Mouse (Mus musculus) heart, embryonic 12.5 days (tissue): Measurements from ENCODE around the gene Morc1. TPM values are rescaled to one million over a fixed set of nuclear protein-coding genes. Genes with fewer than 3 reads are reported as not detected.

ENCODE experiments used
- ATAC-seq: fragments of 200-750 bp; cut with Nextera tagmentation; 2 replicates; pipeline ENCODE4 v1.8.0; 2017; ENCODE audit warnings: moderate TSS enrichment, moderate library complexity; ENCODE audit not compliant: insufficient number of reproducible peaks, low FRiP score
- H3K27ac ChIP-seq: fragments of 300-500 bp; sonication (generic); 2 replicates; pipeline ENCODE4 v1.5.1; 2016; ENCODE audit warnings: mild to moderate bottlenecking, moderate library complexity; ENCODE audit not compliant: poor library complexity, severe bottlenecking
- H3K27me3 ChIP-seq: fragments of 300-500 bp; sonication (generic); replicated peaks from 2 replicates; pipeline ENCODE4 v1.6.1; 2016; ENCODE audit warnings: mild to moderate bottlenecking, moderate library complexity
- H3K36me3 ChIP-seq: fragments of 300-500 bp; sonication (generic); 2 replicates; pipeline ENCODE4 v1.6.1; 2016; ENCODE audit warnings: mild to moderate bottlenecking, moderate library complexity
- H3K4me1 ChIP-seq: fragments of 300-500 bp; sonication (generic); replicated peaks from 2 replicates; pipeline ENCODE4 v1.6.1; 2016; ENCODE audit warnings: mild to moderate bottlenecking
- H3K4me2 ChIP-seq: fragments of 300-500 bp; sonication (generic); 2 replicates; pipeline ENCODE4 v1.6.1; 2016; ENCODE audit warnings: mild to moderate bottlenecking, moderate library complexity
- H3K4me3 ChIP-seq: fragments of 300-500 bp; sonication (generic); 2 replicates; pipeline ENCODE4 v1.5.1; 2016; ENCODE audit warnings: mild to moderate bottlenecking
- H3K9ac ChIP-seq: fragments of 300-500 bp; sonication (generic); 2 replicates; pipeline ENCODE4 v1.6.1; 2016; ENCODE audit warnings: mild to moderate bottlenecking, moderate library complexity
- H3K9me3 ChIP-seq: fragments of 300-500 bp; sonication (generic); replicated peaks from 2 replicates; pipeline ENCODE4 v1.6.1; 2016; ENCODE audit warnings: mild to moderate bottlenecking, moderate library complexity
- WGBS: fragments of 180-500 bp; shearing (Covaris S2); methylation state at CpG from one replicate; pipeline ENCODE4 v1.1.7; 2016; 5-methylcytosine and 5-hydroxymethylcytosine counted together
- polyA plus RNA-seq: library from polyadenylated mRNA; unstranded; fragments of >200 nt; fragmentation: Nextera tagmentation; extraction: Ambion mirVana; gene quantifications from 2 replicates; pipeline ENCODE4 v1.2.1, GENCODE M21; 2016

Gene Morc1
- polyA plus RNA-seq, 1 experiment from 2014 or later = not detected

- Histone ChIP-seq H3K4me2 (no peak overlapping the region), H3K4me3 (no peak overlapping the region), H3K27me3 (no peaks in the 10 kb centered on the region), H3K36me3 (no peaks in the 10 kb centered on the region), H3K9ac (no peak overlapping the region), H3K9me3 (no peaks in the 10 kb centered on the region), H3K4me1 (no peaks in the 10 kb centered on the region), H3K27ac (no peak overlapping the region)
- WGBS = 75% methylated on average over 3 of the region's 3 CpGs
- ATAC-seq = no peak
These were observed 12.5 kb upstream of the Morc1 start for GRCm38 (mm10) chr16:48418557-48418956.

- Histone ChIP-seq H3K4me2 (no peak overlapping the region), H3K27ac (no peak overlapping the region), H3K4me3 (no peak overlapping the region), H3K27me3 (no peaks in the 10 kb centered on the region), H3K9ac (no peak overlapping the region), H3K9me3 (no peaks in the 10 kb centered on the region), H3K4me1 (no peaks in the 10 kb centered on the region), H3K36me3 (no peaks in the 10 kb centered on the region)
- 67% methylated on average over 2 of the region's 2 CpGs for WGBS
- ATAC-seq = no peak
These were observed 12.0 kb upstream of the Morc1 start for GRCm38 (mm10) chr16:48419035-48419434.

GRCm38 (mm10) chr16:48422501-48422900 lies 8.5 kb upstream of the Morc1 start:
- Histone ChIP-seq H3K4me2 (no peak overlapping the region), H3K9ac (no peak overlapping the region), H3K27ac (no peak overlapping the region), H3K27me3 (no peaks in the 10 kb centered on the region), H3K9me3 (no peaks in the 10 kb centered on the region), H3K36me3 (no peaks in the 10 kb centered on the region), H3K4me1 (no peaks in the 10 kb centered on the region), H3K4me3 (no peak overlapping the region)
- 31% methylated on average over 2 of the region's 2 CpGs for WGBS
- ATAC-seq = no peak

GRCm38 (mm10) chr16:48424069-48424468 lies 7.0 kb upstream of the Morc1 start:
- no peak for ATAC-seq
- H3K4me2 ChIP-seq = no peak overlapping the region
- H3K27ac ChIP-seq = no peak overlapping the region
- no peaks in the 10 kb centered on the region for H3K27me3 ChIP-seq
- no peaks in the 10 kb centered on the region for H3K4me1 ChIP-seq
- WGBS = 88% methylated on average over 4 of the region's 4 CpGs
- H3K36me3 ChIP-seq = no peaks in the 10 kb centered on the region
- H3K9me3 ChIP-seq = no peaks in the 10 kb centered on the region
- H3K9ac ChIP-seq = no peak overlapping the region
- H3K4me3 ChIP-seq = no peak overlapping the region

- no peaks in the 10 kb centered on the region for H3K9me3 ChIP-seq
- H3K4me1 ChIP-seq = no peaks in the 10 kb centered on the region
- 68% methylated on average over 1 of the region's 1 CpGs for WGBS
- no peak overlapping the region for H3K27ac ChIP-seq
- no peaks in the 10 kb centered on the region for H3K36me3 ChIP-seq
- H3K4me3 ChIP-seq = no peak overlapping the region
- no peak overlapping the region for H3K4me2 ChIP-seq
- no peaks in the 10 kb centered on the region for H3K27me3 ChIP-seq
- H3K9ac ChIP-seq = no peak overlapping the region
- ATAC-seq = no peak
These were observed 1.6 kb upstream of the Morc1 start for GRCm38 (mm10) chr16:48429427-48429826.

- Histone ChIP-seq H3K4me1 (0 out of 2 replicates have a peak, but pooled peaks cover 2% of the 10 kb centered on the region), H3K36me3 (no peaks in the 10 kb centered on the region), H3K9me3 (no peaks in the 10 kb centered on the region), H3K27ac (no peak overlapping the region), H3K4me2 (no peak overlapping the region), H3K27me3 (no peaks in the 10 kb centered on the region), H3K9ac (no peak overlapping the region), H3K4me3 (no peak overlapping the region)
- 11% methylated on average over 1 of the region's 1 CpGs for WGBS
- no peak for ATAC-seq
These were observed 4.4 kb downstream of the Morc1 start for GRCm38 (mm10) chr16:48435454-48435853.

- no peaks in the 10 kb centered on the region for H3K9me3 ChIP-seq
- H3K27me3 ChIP-seq = no peaks in the 10 kb centered on the region
- no peak overlapping the region for H3K4me3 ChIP-seq
- no peaks in the 10 kb centered on the region for H3K36me3 ChIP-seq
- H3K4me1 ChIP-seq = 0 out of 2 replicates have a peak, but pooled peaks cover 2% of the 10 kb centered on the region
- H3K4me2 ChIP-seq = no peak overlapping the region
- no peak overlapping the region for H3K27ac ChIP-seq
- H3K9ac ChIP-seq = no peak overlapping the region
- no peak for ATAC-seq
These were observed 6.4 kb downstream of the Morc1 start for GRCm38 (mm10) chr16:48437476-48437875.

- Histone ChIP-seq H3K4me2 (no peak overlapping the region), H3K9ac (no peak overlapping the region), H3K4me1 (no peaks in the 10 kb centered on the region), H3K4me3 (no peak overlapping the region), H3K27ac (no peak overlapping the region), H3K27me3 (no peaks in the 10 kb centered on the region), H3K9me3 (no peaks in the 10 kb centered on the region), H3K36me3 (no peaks in the 10 kb centered on the region)
- WGBS = 92% methylated on average over 5 of the region's 5 CpGs
- ATAC-seq = no peak
These were observed 13.6 kb downstream of the Morc1 start for GRCm38 (mm10) chr16:48444589-48444988.

- Histone ChIP-seq H3K27me3 (no peaks in the 10 kb centered on the region), H3K27ac (no peak overlapping the region), H3K4me1 (no peaks in the 10 kb centered on the region), H3K4me2 (no peak overlapping the region), H3K36me3 (no peaks in the 10 kb centered on the region), H3K9me3 (no peaks in the 10 kb centered on the region), H3K9ac (no peak overlapping the region), H3K4me3 (no peak overlapping the region)
- 64% methylated on average over 8 of the region's 8 CpGs for WGBS
- no peak for ATAC-seq
These were observed 15.3 kb downstream of the Morc1 start for GRCm38 (mm10) chr16:48446161-48446925.

GRCm38 (mm10) chr16:48453264-48453663 lies 22.2 kb downstream of the Morc1 start:
- Histone ChIP-seq H3K4me2 (no peak overlapping the region), H3K36me3 (no peaks in the 10 kb centered on the region), H3K9ac (no peak overlapping the region), H3K4me3 (no peak overlapping the region), H3K27ac (no peak overlapping the region), H3K27me3 (no peaks in the 10 kb centered on the region), H3K4me1 (no peaks in the 10 kb centered on the region), H3K9me3 (no peaks in the 10 kb centered on the region)
- no peak for ATAC-seq
- WGBS = 76% methylated on average over 3 of the region's 3 CpGs

- Histone ChIP-seq H3K27me3 (no peaks in the 10 kb centered on the region), H3K4me2 (no peak overlapping the region), H3K4me1 (0 out of 2 replicates have a peak, but pooled peaks cover 3% of the 10 kb centered on the region), H3K27ac (no peak overlapping the region), H3K9me3 (no peaks in the 10 kb centered on the region), H3K9ac (no peak overlapping the region), H3K36me3 (no peaks in the 10 kb centered on the region), H3K4me3 (no peak overlapping the region)
- ATAC-seq = no peak
- 80% methylated on average over 10 of the region's 10 CpGs for WGBS
These were observed 42.4 kb downstream of the Morc1 start for GRCm38 (mm10) chr16:48473396-48473795.
